Mouse (Mus musculus) frontal cortex, adult 2 months (tissue): Measurements from ENCODE around the gene Fgr. TPM values are rescaled to one million over a fixed set of nuclear protein-coding genes. Genes with fewer than 3 reads are reported as not detected.
"Not testable (repeated sequence)": the region's sequence is repeated elsewhere in the genome, so short reads cannot be mapped to it uniquely, and the experiment has no call there.

ENCODE experiments used
- DNase-seq, 2 experiments: peaks; one replicate each; pipeline ENCODE4 v3.0.0; 2022; ENCODE audit warnings: low spot score in 1 of 2; ENCODE audit errors: extremely low spot score in 1 of 2
- polyA plus RNA-seq: library from polyadenylated mRNA; depleted of rRNA; stranded (reverse); fragments of >200 nt; gene quantifications from 2 replicates; pipeline ENCODE4 v1.2.3, GENCODE M21; 2012

Gene Fgr
- polyA plus RNA-seq, 1 experiment = 0.18 TPM

- DNase-seq = peak in 1 of 2 experiments; percentile 45
Measured at GRCm38 (mm10) chr4:132983664-132984512, 10.0 kb downstream of the Fgr start.

- DNase-seq = no peak
Measured at GRCm38 (mm10) chr4:132988581-132989355, 14.9 kb downstream of the Fgr start.

GRCm38 (mm10) chr4:132993553-132993952 lies 19.7 kb downstream of the Fgr start:
- DNase-seq = no peak

- DNase-seq = no peak
Measured at GRCm38 (mm10) chr4:132997469-132998237, 23.8 kb downstream of the Fgr start.

GRCm38 (mm10) chr4:133002896-133003295 lies 29.0 kb downstream of the Fgr start:
- DNase-seq = no peak

- DNase-seq = no peak
Measured at GRCm38 (mm10) chr4:133003316-133004018, 29.6 kb downstream of the Fgr start.

- DNase-seq = peak in 1 of 2 experiments; percentile 91
Measured at GRCm38 (mm10) chr4:133005233-133005632, 31.3 kb downstream of the Fgr start.

GRCm38 (mm10) chr4:133005885-133006451 lies 32.1 kb downstream of the Fgr start:
- DNase-seq = not testable (repeated sequence)

- DNase-seq = no peak
Measured at GRCm38 (mm10) chr4:133007513-133008380, 33.9 kb downstream of the Fgr start.

GRCm38 (mm10) chr4:133009131-133009530 lies 35.2 kb downstream of the Fgr start:
- peak in 1 of 2 experiments; percentile 76 for DNase-seq

GRCm38 (mm10) chr4:133009676-133010075 lies 35.8 kb downstream of the Fgr start:
- DNase-seq = no peak

GRCm38 (mm10) chr4:133010611-133011010 lies 36.7 kb downstream of the Fgr start:
- DNase-seq = no peak

- DNase-seq = peak; percentile 84 to 95
Measured at GRCm38 (mm10) chr4:133011028-133011820, 37.3 kb downstream of the Fgr start, which contains the start of gene Ahdc1. Gene Ahdc1 (plus strand): TSS chr4:133011260.

- DNase-seq = no peak
Measured at GRCm38 (mm10) chr4:133011821-133012775, 38.2 kb downstream of the Fgr start.

- DNase-seq = no peak
Measured at GRCm38 (mm10) chr4:133012776-133013265, 38.9 kb downstream of the Fgr start.

- peak in 1 of 2 experiments; percentile 53 for DNase-seq
Measured at GRCm38 (mm10) chr4:133013266-133013891, 39.5 kb downstream of the Fgr start.
